Mouse (Mus musculus) embryonic facial prominence, embryonic 10.5 days (tissue): ENCODE measurements around the gene Prss34. TPM values are rescaled to one million over a fixed set of nuclear protein-coding genes. Genes with fewer than 3 reads are reported as not detected.

Source experiments
- DNase-seq: peaks from one replicate; pipeline ENCODE4 v3.0.0-alpha.2; 2017; ENCODE audit warnings: low spot score
- H3K27ac ChIP-seq: fragments of 300-500 bp; sonication (generic); replicated peaks from 2 replicates; pipeline ENCODE4 v1.5.1; 2016; ENCODE audit warnings: mild to moderate bottlenecking
- H3K27me3 ChIP-seq: fragments of 300-500 bp; sonication (generic); replicated peaks from 2 replicates; pipeline ENCODE4 v1.6.1; 2016; ENCODE audit warnings: low read depth, mild to moderate bottlenecking; ENCODE audit not compliant: poor library complexity, severe bottlenecking
- H3K36me3 ChIP-seq: fragments of 300-500 bp; sonication (generic); replicated peaks from 2 replicates; pipeline ENCODE4 v1.6.1; 2016; ENCODE audit warnings: mild to moderate bottlenecking, moderate library complexity
- H3K4me1 ChIP-seq: fragments of 300-500 bp; sonication (generic); 2 replicates; pipeline ENCODE4 v1.6.1; 2016
- H3K4me3 ChIP-seq: fragments of 300-500 bp; sonication (generic); 2 replicates; pipeline ENCODE4 v1.5.1; 2016; ENCODE audit warnings: mild to moderate bottlenecking, moderate library complexity
- H3K9me3 ChIP-seq: fragments of 300-500 bp; sonication (generic); 2 replicates; pipeline ENCODE4 v1.6.1; 2016; ENCODE audit warnings: mild to moderate bottlenecking
- WGBS: fragments of 180-500 bp; shearing (Covaris S2); methylation state at CpG from one replicate; pipeline ENCODE4 v1.1.7; 2016; 5-methylcytosine and 5-hydroxymethylcytosine counted together
- polyA plus RNA-seq: library from polyadenylated mRNA; unstranded; fragments of >200 nt; fragmentation: Nextera tagmentation; extraction: Ambion mirVana; gene quantifications from 2 replicates; pipeline ENCODE4 v1.2.1, GENCODE M21; 2016

The Prss34 gene
- polyA plus RNA-seq, 1 experiment from 2014 or later: not detected

GRCm38 (mm10) chr17:25273706-25274501 is 24.3 kb upstream of the Prss34 start:
- under 1% methylated on average over 45 of the region's 45 CpGs for WGBS
- no peaks in the 10 kb centered on the region for H3K27me3 ChIP-seq
- peak overlapping the region; percentile 99 for H3K27ac ChIP-seq
- H3K36me3 ChIP-seq: peaks cover 32% of the 10 kb centered on the region
- no peaks in the 10 kb centered on the region for H3K9me3 ChIP-seq
- peak; percentile 94 for DNase-seq
- H3K4me3 ChIP-seq: peak overlapping the region; percentile 92
- H3K4me1 ChIP-seq: peaks cover 38% of the 10 kb centered on the region

GRCm38 (mm10) chr17:25274571-25275346 is 23.4 kb upstream of the Prss34 start, which contains the start of gene Ube2i:
Ube2i (minus strand) TSS chr17:25274622.
- Histone ChIP-seq H3K9me3 (no peaks in the 10 kb centered on the region), H3K4me1 (peaks cover 33% of the 10 kb centered on the region), H3K27ac (peak within 1 kb of the TSS; percentile 99), H3K4me3 (peak within 1 kb of the TSS; percentile 92), H3K36me3 (peaks cover 24% of the 10 kb centered on the region), H3K27me3 (no peaks in the 10 kb centered on the region)
- WGBS: 86% methylated on average over 9 of the region's 9 CpGs
- no peak for DNase-seq

- 89% methylated on average over 3 of the region's 3 CpGs for WGBS
- peaks cover 14% of the 10 kb centered on the region for H3K36me3 ChIP-seq
- H3K4me1 ChIP-seq: peaks cover 25% of the 10 kb centered on the region
- no peaks in the 10 kb centered on the region for H3K9me3 ChIP-seq
- no peak for DNase-seq
- H3K27me3 ChIP-seq: no peaks in the 10 kb centered on the region
- H3K4me3 ChIP-seq: no peak overlapping the region
- no peak overlapping the region for H3K27ac ChIP-seq
Observed at GRCm38 (mm10) chr17:25275833-25276232, 22.4 kb upstream of the Prss34 start.

- no peaks in the 10 kb centered on the region for H3K27me3 ChIP-seq
- no peaks in the 10 kb centered on the region for H3K4me1 ChIP-seq
- 45% methylated on average over 11 of the region's 11 CpGs for WGBS
- no peaks in the 10 kb centered on the region for H3K36me3 ChIP-seq
- no peak overlapping the region for H3K4me3 ChIP-seq
- H3K27ac ChIP-seq: no peak overlapping the region
- no peaks in the 10 kb centered on the region for H3K9me3 ChIP-seq
- no peak for DNase-seq
Observed at GRCm38 (mm10) chr17:25282133-25282532, 16.1 kb upstream of the Prss34 start.

GRCm38 (mm10) chr17:25285033-25285432 is 13.2 kb upstream of the Prss34 start:
- H3K4me1 ChIP-seq: no peaks in the 10 kb centered on the region
- no peak overlapping the region for H3K27ac ChIP-seq
- WGBS: 20% methylated on average over 3 of the region's 3 CpGs
- no peaks in the 10 kb centered on the region for H3K27me3 ChIP-seq
- DNase-seq: peak; percentile 66
- no peak overlapping the region for H3K4me3 ChIP-seq
- H3K36me3 ChIP-seq: no peaks in the 10 kb centered on the region
- H3K9me3 ChIP-seq: no peaks in the 10 kb centered on the region

- Histone ChIP-seq H3K27ac (no peak overlapping the region), H3K27me3 (no peaks in the 10 kb centered on the region), H3K4me1 (no peaks in the 10 kb centered on the region), H3K36me3 (no peaks in the 10 kb centered on the region), H3K9me3 (no peaks in the 10 kb centered on the region), H3K4me3 (no peak overlapping the region)
- WGBS: 30% methylated on average over 4 of the region's 4 CpGs
- peak; percentile 59 for DNase-seq
Observed at GRCm38 (mm10) chr17:25288842-25289241, 9.4 kb upstream of the Prss34 start.

GRCm38 (mm10) chr17:25290411-25290810 is 7.8 kb upstream of the Prss34 start:
- no peaks in the 10 kb centered on the region for H3K4me1 ChIP-seq
- no peaks in the 10 kb centered on the region for H3K36me3 ChIP-seq
- no peak overlapping the region for H3K27ac ChIP-seq
- no peaks in the 10 kb centered on the region for H3K9me3 ChIP-seq
- WGBS: 30% methylated on average over 4 of the region's 4 CpGs
- H3K27me3 ChIP-seq: no peaks in the 10 kb centered on the region
- no peak overlapping the region for H3K4me3 ChIP-seq
- DNase-seq: no peak

- DNase-seq: no peak
- no peaks in the 10 kb centered on the region for H3K9me3 ChIP-seq
- no peaks in the 10 kb centered on the region for H3K36me3 ChIP-seq
- no peak overlapping the region for H3K27ac ChIP-seq
- WGBS: 83% methylated on average over 5 of the region's 5 CpGs
- H3K4me3 ChIP-seq: no peak overlapping the region
- H3K27me3 ChIP-seq: no peaks in the 10 kb centered on the region
- 0 out of 2 replicates have a peak, but pooled peaks cover 3% of the 10 kb centered on the region for H3K4me1 ChIP-seq
Observed at GRCm38 (mm10) chr17:25293495-25293894, 4.7 kb upstream of the Prss34 start.

GRCm38 (mm10) chr17:25294111-25294510 is 4.1 kb upstream of the Prss34 start:
- Histone ChIP-seq H3K9me3 (no peaks in the 10 kb centered on the region), H3K4me1 (0 out of 2 replicates have a peak, but pooled peaks cover 6% of the 10 kb centered on the region), H3K27ac (no peak overlapping the region), H3K27me3 (no peaks in the 10 kb centered on the region), H3K4me3 (no peak overlapping the region), H3K36me3 (no peaks in the 10 kb centered on the region)
- DNase-seq: no peak
- 52% methylated on average over 1 of the region's 1 CpGs for WGBS

GRCm38 (mm10) chr17:25308346-25308745 is 10.2 kb downstream of the Prss34 start, which contains the start of gene Prss28:
Prss28 (plus strand) TSS chr17:25308646.
- no peak within 1 kb of the TSS for H3K27ac ChIP-seq
- H3K4me1 ChIP-seq: no peaks in the 10 kb centered on the region
- no peaks in the 10 kb centered on the region for H3K9me3 ChIP-seq
- WGBS: 84% methylated on average over 4 of the region's 4 CpGs
- no peaks in the 10 kb centered on the region for H3K36me3 ChIP-seq
- 0 out of 2 replicates have a peak, but pooled peaks cover 5% of the 10 kb centered on the region for H3K27me3 ChIP-seq
- H3K4me3 ChIP-seq: no peak within 1 kb of the TSS
- no peak for DNase-seq

- 82% methylated on average over 5 of the region's 5 CpGs for WGBS
- DNase-seq: no peak
- H3K4me3 ChIP-seq: no peak within 1 kb of the TSS
- H3K4me1 ChIP-seq: peaks cover 12% of the 10 kb centered on the region
- H3K27me3 ChIP-seq: no peaks in the 10 kb centered on the region
- no peaks in the 10 kb centered on the region for H3K36me3 ChIP-seq
- H3K27ac ChIP-seq: no peak within 1 kb of the TSS
- H3K9me3 ChIP-seq: no peaks in the 10 kb centered on the region
Observed at GRCm38 (mm10) chr17:25318354-25318753, 20.2 kb downstream of the Prss34 start, which contains the start of gene Prss29. Prss29 (plus strand) TSS chr17:25318654.

- Histone ChIP-seq H3K4me3 (no peak overlapping the region), H3K4me1 (peaks cover 12% of the 10 kb centered on the region)
- 90% methylated on average over 8 of the region's 8 CpGs for WGBS
Observed at GRCm38 (mm10) chr17:25320819-25321218, 22.6 kb downstream of the Prss34 start.

More at GRCm38 (mm10) chr17:25320819-25321218, 22.6 kb downstream of the Prss34 start:
- no peak for DNase-seq
- no peaks in the 10 kb centered on the region; the same call in 1 of the 2 replicates for H3K27me3 ChIP-seq
- no peaks in the 10 kb centered on the region for H3K36me3 ChIP-seq
- no peak overlapping the region for H3K27ac ChIP-seq
- H3K9me3 ChIP-seq: no peaks in the 10 kb centered on the region
